Mouse (Mus musculus): ENCODE data around the gene Phf5a.

GRCm38 (mm10) chr15:81853081-81853480, 18.6 kb downstream of the Phf5a start:
- no peak for TF ChIP-seq CTCF (IDR thresholded peaks at IDR 0.05; ENCODE audit: low read depth)
- TF ChIP-seq EP300 (IDR thresholded peaks at IDR 0.05; ENCODE audit: low read depth) = no peak

Data from liver, postnatal 0 days (tissue).